Mouse (Mus musculus): ENCODE measurements around the gene Nmnat3. TPM values are rescaled to one million over a fixed set of nuclear protein-coding genes. Genes with fewer than 3 reads are reported as not detected.

Gene Nmnat3
- polyA plus RNA-seq, 1 experiment from 2014 or later: 14.2 TPM

GRCm38 (mm10) chr9:98346240-98346639, 59.0 kb downstream of the Nmnat3 start:
- TF ChIP-seq CTCF (IDR thresholded peaks at IDR 0.05; ENCODE audit: low read depth): no peak
- no peak for TF ChIP-seq EP300 (IDR thresholded peaks at IDR 0.05; ENCODE audit: low read depth)
- no peak overlapping the region for H3K9ac ChIP-seq (replicated peaks)
- 79% methylated on average over 4 of the region's 4 CpGs for WGBS (ENCODE audit: insufficient replicate concordance)
- no peak overlapping the region for H3K27ac ChIP-seq (ENCODE audit: low read depth)
- peaks cover 13% of the 10 kb centered on the region; the same call in 1 of the 2 replicates for H3K36me3 ChIP-seq (replicated peaks; ENCODE audit: insufficient read depth, low read length)
- DNase-seq (no peak), ATAC-seq (no peak)
- H3K4me1 ChIP-seq (ENCODE audit: insufficient read depth): no peaks in the 10 kb centered on the region
- H3K27me3 ChIP-seq (ENCODE audit: insufficient read depth, low read length): no peaks in the 10 kb centered on the region
- H3K4me3 ChIP-seq (ENCODE audit: low read depth, low read length): no peak overlapping the region
- no peak overlapping the region for H3K4me2 ChIP-seq (ENCODE audit: low read depth, low read length)
- no peaks in the 10 kb centered on the region for H3K9me3 ChIP-seq (ENCODE audit: low read length)

GRCm38 (mm10) chr9:98347021-98347420, 59.8 kb downstream of the Nmnat3 start:
- H3K36me3 ChIP-seq (replicated peaks; ENCODE audit: insufficient read depth, low read length): peaks cover 13% of the 10 kb centered on the region; the same call in 1 of the 2 replicates
- H3K4me3 ChIP-seq (ENCODE audit: low read depth, low read length): no peak overlapping the region
- DNase-seq: no peak
- no peaks in the 10 kb centered on the region for H3K27me3 ChIP-seq (ENCODE audit: insufficient read depth, low read length)
- H3K27ac ChIP-seq (ENCODE audit: low read depth): no peak overlapping the region
- ATAC-seq: no peak
- H3K9me3 ChIP-seq (ENCODE audit: low read length): no peaks in the 10 kb centered on the region
- H3K9ac ChIP-seq (replicated peaks): no peak overlapping the region
- TF ChIP-seq EP300 (IDR thresholded peaks at IDR 0.05; ENCODE audit: low read depth): no peak
- no peak for TF ChIP-seq CTCF (IDR thresholded peaks at IDR 0.05; ENCODE audit: low read depth)
- WGBS (ENCODE audit: insufficient replicate concordance): 89% methylated on average over 3 of the region's 3 CpGs
- H3K4me1 ChIP-seq (ENCODE audit: insufficient read depth): no peaks in the 10 kb centered on the region
- no peak overlapping the region for H3K4me2 ChIP-seq (ENCODE audit: low read depth, low read length)

GRCm38 (mm10) chr9:98350318-98351144, 63.3 kb downstream of the Nmnat3 start:
- WGBS (ENCODE audit: insufficient replicate concordance): 52% methylated on average over 4 of the region's 4 CpGs
- Histone ChIP-seq H3K36me3 (replicated peaks; ENCODE audit: insufficient read depth, low read length) (peaks cover 13% of the 10 kb centered on the region; the same call in 1 of the 2 replicates), H3K4me3 (ENCODE audit: low read depth, low read length) (no peak overlapping the region), H3K4me2 (ENCODE audit: low read depth, low read length) (no peak overlapping the region), H3K9me3 (ENCODE audit: low read length) (no peaks in the 10 kb centered on the region), H3K9ac (replicated peaks) (no peak overlapping the region), H3K27ac (ENCODE audit: low read depth) (no peak overlapping the region), H3K27me3 (ENCODE audit: insufficient read depth, low read length) (no peaks in the 10 kb centered on the region), H3K4me1 (ENCODE audit: insufficient read depth) (no peaks in the 10 kb centered on the region)
- TF ChIP-seq CTCF (IDR thresholded peaks at IDR 0.05; ENCODE audit: low read depth): no peak
- TF ChIP-seq EP300 (IDR thresholded peaks at IDR 0.05; ENCODE audit: low read depth): no peak
- ATAC-seq (no peak), DNase-seq (no peak)

GRCm38 (mm10) chr9:98352332-98352731, 65.1 kb downstream of the Nmnat3 start:
- no peak overlapping the region for H3K9ac ChIP-seq (replicated peaks)
- no peak overlapping the region for H3K4me2 ChIP-seq (ENCODE audit: low read depth, low read length)
- DNase-seq: no peak
- no peaks in the 10 kb centered on the region for H3K27me3 ChIP-seq (ENCODE audit: insufficient read depth, low read length)
- H3K9me3 ChIP-seq (ENCODE audit: low read length): no peaks in the 10 kb centered on the region
- no peak overlapping the region for H3K4me3 ChIP-seq (ENCODE audit: low read depth, low read length)
- no peak overlapping the region for H3K27ac ChIP-seq (ENCODE audit: low read depth)
- no peak for ATAC-seq
- H3K4me1 ChIP-seq (ENCODE audit: insufficient read depth): no peaks in the 10 kb centered on the region
- WGBS (ENCODE audit: insufficient replicate concordance): 58% methylated on average over 6 of the region's 6 CpGs
- no peak for TF ChIP-seq EP300 (IDR thresholded peaks at IDR 0.05; ENCODE audit: low read depth)
- TF ChIP-seq CTCF (IDR thresholded peaks at IDR 0.05; ENCODE audit: low read depth): no peak
- H3K36me3 ChIP-seq (replicated peaks; ENCODE audit: insufficient read depth, low read length): 0 out of 2 replicates have a peak, but pooled peaks cover 3% of the 10 kb centered on the region

GRCm38 (mm10) chr9:98354919-98355318, 67.7 kb downstream of the Nmnat3 start:
- Histone ChIP-seq H3K36me3 (replicated peaks; ENCODE audit: insufficient read depth, low read length) (no peaks in the 10 kb centered on the region), H3K9me3 (ENCODE audit: low read length) (no peaks in the 10 kb centered on the region), H3K27ac (ENCODE audit: low read depth) (no peak overlapping the region), H3K4me2 (ENCODE audit: low read depth, low read length) (no peak overlapping the region), H3K4me3 (ENCODE audit: low read depth, low read length) (no peak overlapping the region), H3K4me1 (ENCODE audit: insufficient read depth) (no peaks in the 10 kb centered on the region), H3K27me3 (ENCODE audit: insufficient read depth, low read length) (no peaks in the 10 kb centered on the region), H3K9ac (replicated peaks) (no peak overlapping the region)
- TF ChIP-seq CTCF (IDR thresholded peaks at IDR 0.05; ENCODE audit: low read depth): no peak
- no peak for ATAC-seq
- no peak for DNase-seq
- WGBS (ENCODE audit: insufficient replicate concordance): 91% methylated on average over 3 of the region's 3 CpGs

GRCm38 (mm10) chr9:98361047-98361446, 73.8 kb downstream of the Nmnat3 start:
- Histone ChIP-seq H3K9ac (replicated peaks) (no peak overlapping the region), H3K4me2 (ENCODE audit: low read depth, low read length) (no peak overlapping the region), H3K4me1 (ENCODE audit: insufficient read depth) (no peaks in the 10 kb centered on the region), H3K4me3 (ENCODE audit: low read depth, low read length) (no peak overlapping the region), H3K9me3 (ENCODE audit: low read length) (no peaks in the 10 kb centered on the region), H3K27ac (ENCODE audit: low read depth) (no peak overlapping the region), H3K36me3 (replicated peaks; ENCODE audit: insufficient read depth, low read length) (no peaks in the 10 kb centered on the region; the same call in 1 of the 2 replicates), H3K27me3 (ENCODE audit: insufficient read depth, low read length) (no peaks in the 10 kb centered on the region)
- ATAC-seq (no peak), DNase-seq (no peak)
- WGBS (ENCODE audit: insufficient replicate concordance): 63% methylated on average over 3 of the region's 3 CpGs
- TF ChIP-seq EP300 (IDR thresholded peaks at IDR 0.05; ENCODE audit: low read depth) (no peak), CTCF (IDR thresholded peaks at IDR 0.05; ENCODE audit: low read depth) (no peak)

Data from liver, postnatal 0 days (tissue).